Mouse (Mus musculus) large intestine, adult 2 months (tissue): ENCODE measurements around the gene Exoc4. TPM values are rescaled to one million over a fixed set of nuclear protein-coding genes. Genes with fewer than 3 reads are reported as not detected.

Experiments used
- DNase-seq: peaks from one replicate; pipeline ENCODE4 v3.0.0-alpha.2; 2012; ENCODE audit warnings: low read depth, low spot score
- WGBS: fragments of 180-500 bp; shearing (Covaris S2); methylation state at CpG from one replicate; pipeline ENCODE4 v1.1.7; 2018; 5-methylcytosine and 5-hydroxymethylcytosine counted together
- polyA plus RNA-seq: library from polyadenylated mRNA; depleted of rRNA; stranded (reverse); fragments of >200 nt; gene quantifications from 2 replicates; pipeline ENCODE4 v1.2.3, GENCODE M21; 2012

Exoc4 gene
- polyA plus RNA-seq, 1 experiment, result 5.2 TPM

DNA sequence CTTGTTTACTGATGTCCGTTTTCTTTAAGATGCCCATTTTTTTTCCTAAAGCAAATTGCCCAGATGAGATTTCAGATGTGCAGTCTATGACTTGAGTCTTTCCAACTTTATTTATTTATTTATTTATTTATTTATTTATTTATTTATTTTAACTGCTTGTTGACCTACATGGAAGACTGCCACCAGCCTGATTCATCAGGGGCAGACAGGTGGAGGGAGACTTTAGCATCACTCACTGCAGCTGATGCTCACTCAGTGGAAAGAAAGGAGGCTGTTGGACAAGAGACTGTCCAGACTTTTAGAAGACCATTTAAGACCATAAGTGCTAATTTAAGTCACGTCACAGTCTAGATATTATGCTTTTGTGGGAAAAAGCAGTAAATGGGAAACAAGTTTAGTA lies 313.0 kb downstream of the Exoc4 start:
- DNase-seq, result no peak
- WGBS, result 79% methylated on average over 2 of the region's 2 CpGs

DNA sequence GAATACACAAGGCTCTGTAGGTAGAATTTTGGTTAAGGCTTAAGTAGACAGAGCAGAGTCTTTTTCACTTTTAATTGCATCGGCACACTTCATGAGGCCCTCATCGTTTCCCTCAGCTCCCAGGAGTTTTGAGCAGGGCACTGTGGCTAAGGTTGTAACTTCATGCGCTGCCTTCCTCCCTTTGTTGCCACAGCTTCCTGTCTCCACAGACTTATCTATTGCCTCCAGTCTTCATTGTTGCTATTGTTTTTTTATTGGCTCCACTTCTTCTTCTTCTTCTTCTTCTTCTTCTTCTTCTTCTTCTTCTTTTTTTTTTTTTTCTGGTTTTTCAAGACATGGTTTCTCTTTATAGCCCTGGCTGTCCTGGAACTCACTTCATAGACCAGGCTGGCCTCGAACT lies 327.1 kb downstream of the Exoc4 start:
- 89% methylated on average over 4 of the region's 4 CpGs for WGBS

DNA sequence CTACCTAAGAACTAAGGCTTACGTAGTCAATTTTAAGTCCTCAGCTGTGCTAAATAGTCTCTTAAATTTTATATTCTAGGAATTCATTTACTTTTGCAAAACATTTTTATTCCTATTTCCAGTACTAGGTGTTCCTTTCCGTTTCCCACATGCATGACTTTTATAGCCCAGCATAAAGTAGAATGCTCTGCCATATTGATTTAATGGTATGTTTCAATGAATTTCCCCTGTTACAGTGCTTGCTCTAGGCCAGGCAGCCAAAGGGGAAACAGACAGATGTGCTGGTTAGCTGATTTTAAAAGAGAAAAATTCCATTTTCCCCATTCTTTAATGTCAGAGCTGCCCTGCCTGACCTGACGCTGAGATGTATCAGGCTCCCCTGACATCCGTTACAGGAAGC lies 359.6 kb downstream of the Exoc4 start:
- WGBS, result 81% methylated on average over 4 of the region's 4 CpGs
- DNase-seq, result no peak

More for the DNA sequence above, 327.1 kb downstream of the Exoc4 start:
- DNase-seq, result no peak

DNA sequence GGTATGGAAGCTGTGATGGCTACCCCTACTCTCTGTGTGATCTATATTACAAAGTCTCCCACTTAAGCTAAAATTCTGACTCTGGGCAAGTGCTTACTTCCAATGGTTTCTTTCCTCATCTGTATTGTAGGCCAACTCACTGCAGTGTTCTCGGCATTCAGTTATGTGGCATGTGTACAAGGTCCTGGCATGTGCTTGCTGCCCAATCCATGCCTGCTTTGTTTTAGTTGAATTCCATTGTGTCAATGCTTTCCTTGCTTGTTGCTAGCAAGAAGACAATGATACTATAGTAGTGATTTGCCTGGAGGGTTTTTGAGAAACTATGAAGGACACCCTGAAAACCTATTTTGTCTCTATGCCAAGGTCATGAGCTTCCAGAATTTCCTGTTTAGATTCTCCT lies 365.1 kb downstream of the Exoc4 start:
- DNase-seq, result no peak
- 80% methylated on average over 1 of the region's 1 CpGs for WGBS

DNA sequence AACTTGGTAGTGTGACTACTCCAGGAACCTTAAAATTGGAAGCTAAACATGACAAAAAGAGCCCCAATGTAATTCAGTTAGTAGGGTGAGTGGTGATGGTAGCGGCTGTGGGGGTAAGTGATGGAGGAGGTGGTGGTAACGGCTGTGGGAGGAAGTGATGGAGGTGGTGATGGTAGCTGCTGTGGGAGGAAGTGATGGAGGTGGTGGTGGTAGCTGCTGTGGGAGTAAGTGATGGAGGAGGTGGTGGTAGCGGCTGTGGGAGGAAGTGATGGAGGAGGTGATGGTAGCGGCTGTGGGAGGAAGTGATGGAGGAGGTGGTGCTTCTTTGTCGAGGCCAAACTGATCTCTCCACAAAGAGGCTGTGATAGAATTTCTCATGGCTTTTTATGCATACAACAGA lies 369.7 kb downstream of the Exoc4 start:
- DNase-seq, result no peak
- 91% methylated on average over 5 of the region's 5 CpGs for WGBS

DNA sequence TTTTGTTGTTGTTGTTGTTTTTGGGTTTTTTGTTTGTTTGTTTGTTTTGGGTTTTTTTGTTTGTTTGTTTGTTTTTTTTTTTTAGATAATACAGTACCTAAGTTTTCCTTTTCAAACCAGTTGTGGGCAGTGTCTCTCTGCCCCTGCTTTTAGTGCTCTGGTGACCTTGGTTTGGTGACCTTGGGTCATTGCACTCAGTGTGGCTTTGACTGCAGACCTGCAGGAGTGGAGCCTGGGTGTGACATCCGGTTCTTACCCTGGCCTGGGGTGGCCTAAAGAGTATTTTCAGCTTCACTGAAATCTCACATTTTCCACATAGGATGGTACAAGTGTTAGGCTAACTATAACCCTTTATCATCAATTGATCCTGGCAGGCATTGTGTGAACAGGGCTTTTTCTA lies 371.8 kb downstream of the Exoc4 start:
- 74% methylated on average over 1 of the region's 1 CpGs for WGBS

DNA sequence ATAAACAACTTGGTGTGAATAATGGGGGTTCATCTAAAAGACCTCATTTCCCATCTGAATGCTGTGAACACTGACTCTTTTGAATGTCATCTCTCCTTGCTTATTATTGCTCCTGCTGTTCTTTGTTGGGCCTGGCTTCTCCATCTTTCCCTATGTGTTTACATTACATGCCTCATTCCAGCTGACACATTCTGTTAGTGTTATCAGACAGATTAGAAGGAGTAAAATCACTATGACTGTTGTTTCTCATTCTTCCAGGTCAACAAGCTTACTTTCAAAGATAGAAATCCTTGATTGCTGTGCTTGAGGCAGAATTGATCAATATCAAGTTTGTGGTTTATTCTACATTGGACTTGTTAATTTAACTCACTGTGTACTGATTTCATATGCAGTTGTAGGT lies 377.0 kb downstream of the Exoc4 start:
- no peak for DNase-seq

More for the DNA sequence above, 371.8 kb downstream of the Exoc4 start:
- DNase-seq, result no peak

DNA sequence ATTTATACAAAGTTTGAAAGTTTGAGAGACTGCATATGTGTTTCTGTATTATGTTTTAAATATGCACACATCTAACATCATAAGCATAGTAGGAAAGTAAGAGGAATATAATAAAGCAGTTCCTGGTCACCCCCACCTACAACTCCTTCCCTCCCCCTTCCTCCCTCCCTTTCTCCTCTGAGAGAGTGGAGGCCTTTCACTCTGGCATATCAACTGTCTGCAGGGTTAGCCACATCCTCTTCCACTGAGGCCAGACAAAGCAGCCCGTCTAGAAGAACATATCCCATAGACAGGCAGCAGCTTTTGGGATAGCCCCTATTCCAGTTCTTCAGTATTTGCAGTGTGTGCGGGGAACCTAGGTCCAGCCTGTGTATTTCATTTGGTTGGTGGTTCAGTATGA lies 382.2 kb downstream of the Exoc4 start:
- DNase-seq, result no peak
- WGBS, result 87% methylated on average over 2 of the region's 2 CpGs

DNA sequence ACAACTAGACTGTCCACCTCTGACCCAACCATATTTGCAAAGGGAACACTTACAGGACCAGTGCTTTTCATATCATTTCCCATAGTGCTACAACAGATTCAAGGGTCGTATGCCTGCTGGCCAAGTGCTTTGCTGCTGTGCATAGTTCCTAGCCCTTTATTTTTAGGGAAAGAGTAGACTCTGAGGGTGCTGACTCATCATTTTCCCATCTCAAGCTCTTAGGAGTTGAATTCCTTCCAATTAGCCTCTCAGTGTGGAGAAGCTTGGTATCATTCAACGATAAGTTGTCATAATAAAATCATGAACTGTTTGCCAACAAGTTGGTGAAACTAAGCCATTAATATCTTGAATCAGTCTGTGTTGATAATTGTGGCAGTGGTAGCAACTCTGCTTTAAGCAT lies 388.3 kb downstream of the Exoc4 start:
- 67% methylated on average over 2 of the region's 2 CpGs for WGBS
- DNase-seq, result no peak

DNA sequence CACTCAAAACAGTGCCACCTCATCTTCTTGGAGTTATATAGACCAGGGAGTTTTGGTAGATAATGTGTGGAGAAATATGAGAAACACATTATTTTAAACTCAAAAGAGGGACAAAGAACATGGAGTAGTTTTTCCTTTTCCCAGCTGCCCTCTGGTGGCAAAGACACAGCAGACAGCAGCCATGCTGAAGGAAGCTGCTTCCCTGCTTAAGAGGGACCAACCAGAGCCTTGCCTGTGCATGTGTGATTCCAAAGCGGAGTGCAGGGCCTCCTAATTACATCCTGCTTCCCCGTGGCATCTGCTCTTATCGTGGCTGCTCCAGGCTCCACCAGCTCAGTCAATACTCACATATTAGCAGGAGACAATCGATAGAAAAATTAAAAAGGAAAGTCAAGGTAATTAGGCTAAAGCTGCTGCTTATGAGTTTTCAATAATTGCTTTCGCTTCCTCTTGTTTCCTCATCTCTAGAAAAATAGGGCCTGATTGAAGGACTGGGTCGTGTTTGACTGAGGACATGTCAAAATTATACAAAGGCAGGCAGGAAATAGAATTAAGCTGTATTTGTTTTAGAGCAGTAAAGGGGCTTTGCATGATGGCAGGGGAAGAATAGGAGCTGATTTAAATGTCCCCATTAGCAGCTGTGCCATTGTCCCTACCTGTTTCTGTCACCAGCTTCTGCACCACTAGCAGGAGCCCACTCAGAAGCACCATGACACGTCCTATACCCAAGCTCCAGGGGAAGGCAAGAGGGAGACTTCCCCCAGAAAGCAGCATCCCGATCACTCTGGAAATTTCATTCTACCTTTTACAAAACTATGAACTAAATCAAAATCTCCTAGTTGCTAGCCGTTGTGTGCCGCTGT lies 433.1 kb downstream of the Exoc4 start:
- no peak for DNase-seq
- WGBS, result 66% methylated on average over 10 of the region's 10 CpGs

DNA sequence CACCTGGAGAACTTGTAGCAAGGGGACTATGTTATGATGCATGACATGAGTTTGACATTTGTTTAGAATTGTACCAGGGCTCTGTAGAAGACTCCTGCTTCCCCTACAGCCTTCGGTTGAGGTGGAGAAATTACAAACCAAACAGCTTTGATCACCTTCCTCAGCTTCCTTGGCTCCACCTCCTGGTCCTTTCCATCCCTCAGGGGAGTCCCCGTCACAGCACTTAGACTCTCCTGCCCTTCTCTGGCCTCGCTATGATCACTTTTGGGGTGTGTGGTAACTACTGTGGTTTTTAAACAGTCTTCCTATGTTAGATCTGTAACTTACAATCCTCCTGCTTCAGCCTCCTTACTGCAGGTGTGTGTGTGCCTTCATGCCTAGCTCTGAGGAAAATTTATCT lies 434.6 kb downstream of the Exoc4 start:
- 68% methylated on average over 3 of the region's 3 CpGs for WGBS
- no peak for DNase-seq

DNA sequence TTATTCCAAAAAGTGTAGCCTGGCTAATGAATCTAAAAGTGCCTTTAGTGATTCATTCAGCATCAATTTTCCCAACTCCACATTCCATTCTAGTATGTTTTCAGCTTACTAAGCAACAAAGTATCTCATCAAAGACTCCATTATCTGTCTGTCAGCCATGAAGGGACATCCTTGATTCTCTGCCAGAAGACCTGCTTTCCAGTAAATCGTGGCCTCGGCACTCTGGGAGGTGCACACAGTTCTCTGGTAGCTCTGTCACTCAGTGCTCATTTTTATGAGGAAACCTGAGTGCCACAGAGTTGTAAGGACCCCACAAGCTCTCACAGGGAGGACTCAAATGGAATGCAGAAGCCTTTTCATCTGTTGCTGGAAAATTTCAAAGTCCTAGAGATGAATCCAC lies 436.4 kb downstream of the Exoc4 start:
- no peak for DNase-seq
- WGBS, result 53% methylated on average over 2 of the region's 2 CpGs

DNA sequence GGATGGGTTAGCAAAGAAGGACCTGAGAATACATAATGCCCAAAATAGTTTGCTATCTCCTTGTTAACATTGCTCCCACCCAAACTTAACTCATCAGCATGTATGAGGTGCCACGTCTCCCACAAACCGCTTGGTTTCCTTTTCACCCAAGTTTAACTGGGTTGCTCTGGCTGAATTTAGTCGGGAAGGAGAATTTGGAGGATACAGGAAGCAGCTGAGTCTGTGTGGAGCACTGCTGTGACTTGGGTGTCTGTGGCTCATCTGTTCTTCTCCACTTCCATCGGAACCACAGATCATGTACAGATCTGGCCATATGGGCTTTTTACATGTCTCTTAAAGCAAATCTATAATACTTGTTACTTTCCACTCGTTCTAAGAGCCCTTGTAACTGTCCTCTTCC lies 441.7 kb downstream of the Exoc4 start:
- WGBS, result 74% methylated on average over 5 of the region's 5 CpGs
- DNase-seq, result no peak

DNA sequence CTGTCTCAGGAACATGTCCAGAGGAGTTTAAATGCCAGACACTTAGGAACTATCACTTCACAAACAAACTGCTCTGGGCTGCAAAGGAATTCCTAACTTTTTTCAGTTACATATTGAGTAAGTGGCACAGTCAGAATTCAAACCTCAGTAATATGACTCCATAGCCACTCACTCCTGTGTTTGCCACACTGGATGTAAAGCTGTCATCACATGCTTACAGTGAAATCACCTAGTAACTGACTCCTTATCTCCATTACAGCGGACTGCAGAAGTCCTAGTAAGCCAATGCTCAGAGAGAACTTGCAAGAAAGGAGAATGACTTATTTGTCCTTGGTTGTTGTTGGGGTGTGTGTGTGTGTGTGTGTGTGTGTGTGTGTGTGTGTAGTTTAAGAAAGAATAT lies 448.1 kb downstream of the Exoc4 start:
- DNase-seq, result no peak
- 86% methylated on average over 1 of the region's 1 CpGs for WGBS

DNA sequence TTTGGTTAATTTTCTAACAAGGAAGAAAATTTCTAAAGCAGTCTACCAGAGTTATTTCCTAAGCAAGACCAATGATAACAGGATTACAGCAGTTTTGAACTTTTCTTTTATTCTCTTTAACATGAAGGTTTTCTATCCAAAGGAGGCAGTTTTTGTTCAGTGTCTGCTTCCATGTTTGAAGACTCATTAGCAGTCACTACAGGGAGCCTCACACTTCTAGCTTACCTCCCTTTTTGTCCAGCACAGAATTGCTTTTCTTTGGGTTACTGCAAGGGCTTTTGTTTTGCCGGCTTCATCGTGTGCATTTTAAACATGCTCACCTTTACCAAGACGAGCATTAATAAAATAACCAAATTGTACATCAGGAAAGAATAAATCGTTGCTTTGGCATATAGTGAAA lies 460.0 kb downstream of the Exoc4 start:
- WGBS, result 85% methylated on average over 4 of the region's 4 CpGs
- DNase-seq, result no peak

DNA sequence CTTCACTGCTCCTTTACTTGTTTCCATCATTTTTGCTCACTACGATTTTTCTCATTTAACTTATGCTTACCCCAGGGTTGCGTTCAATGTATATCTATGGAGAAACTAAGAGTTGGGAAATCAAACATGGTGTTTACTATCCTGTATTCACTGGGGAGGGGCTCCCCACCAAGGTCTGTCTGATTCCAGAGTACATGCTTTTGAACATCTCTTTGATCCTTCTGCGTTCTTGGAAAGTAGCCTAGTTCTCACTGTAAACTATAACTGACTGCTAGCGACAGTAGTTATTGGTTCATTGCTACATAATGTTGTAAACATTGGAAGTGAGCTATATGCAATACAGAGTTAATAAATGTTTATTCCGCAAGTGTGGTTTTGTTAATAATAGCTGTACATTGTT lies 460.5 kb downstream of the Exoc4 start:
- WGBS, result 80% methylated on average over 5 of the region's 5 CpGs

DNA sequence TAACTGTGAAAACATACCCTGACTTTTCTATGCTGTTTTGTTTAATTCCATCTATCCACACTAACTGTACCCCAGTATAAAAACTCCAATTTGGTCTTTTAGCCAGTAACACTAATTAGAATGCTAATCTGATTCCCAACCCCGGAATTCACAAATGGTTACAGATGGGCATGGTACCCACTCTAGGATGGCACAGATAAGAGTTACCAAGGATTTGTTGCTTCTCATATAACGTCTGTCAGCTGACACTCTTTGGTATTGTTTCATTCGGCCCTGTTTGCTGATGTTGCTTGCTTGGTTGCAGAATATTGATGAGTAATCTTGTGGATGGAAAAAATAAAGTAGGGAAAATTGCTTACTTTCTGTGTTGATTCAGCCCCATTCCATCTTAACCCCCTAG lies 462.9 kb downstream of the Exoc4 start:
- no peak for DNase-seq
- WGBS, result 74% methylated on average over 3 of the region's 3 CpGs

More for the DNA sequence above, 460.5 kb downstream of the Exoc4 start:
- no peak for DNase-seq

DNA sequence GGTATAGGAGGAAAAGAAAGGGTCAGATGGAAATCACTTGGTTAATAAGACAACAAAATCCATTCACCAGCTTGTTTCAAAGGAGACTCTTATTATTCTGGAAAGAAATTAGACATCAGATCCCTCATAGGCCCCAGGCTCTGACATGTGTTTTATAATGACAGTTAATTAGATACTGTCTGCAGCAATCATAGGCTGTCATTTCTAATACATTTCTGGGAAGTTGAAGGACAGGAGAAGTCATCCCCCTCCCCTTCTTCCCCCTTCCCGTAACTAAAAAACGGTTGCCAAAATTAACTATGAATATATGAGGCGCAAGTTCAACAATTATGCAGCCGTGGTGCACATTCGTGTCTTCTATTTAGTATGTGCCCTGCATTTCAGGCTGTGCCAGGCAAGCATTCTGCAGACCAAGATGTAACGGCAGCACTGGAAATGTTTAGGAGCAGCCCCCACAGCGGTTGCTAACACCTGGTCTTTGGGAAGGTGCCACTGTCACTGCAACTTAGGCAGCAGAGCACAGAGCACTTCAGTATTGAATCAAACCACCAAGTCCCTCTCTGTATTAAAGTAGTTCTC lies 463.7 kb downstream of the Exoc4 start:
- no peak for DNase-seq
- 88% methylated on average over 7 of the region's 7 CpGs for WGBS

DNA sequence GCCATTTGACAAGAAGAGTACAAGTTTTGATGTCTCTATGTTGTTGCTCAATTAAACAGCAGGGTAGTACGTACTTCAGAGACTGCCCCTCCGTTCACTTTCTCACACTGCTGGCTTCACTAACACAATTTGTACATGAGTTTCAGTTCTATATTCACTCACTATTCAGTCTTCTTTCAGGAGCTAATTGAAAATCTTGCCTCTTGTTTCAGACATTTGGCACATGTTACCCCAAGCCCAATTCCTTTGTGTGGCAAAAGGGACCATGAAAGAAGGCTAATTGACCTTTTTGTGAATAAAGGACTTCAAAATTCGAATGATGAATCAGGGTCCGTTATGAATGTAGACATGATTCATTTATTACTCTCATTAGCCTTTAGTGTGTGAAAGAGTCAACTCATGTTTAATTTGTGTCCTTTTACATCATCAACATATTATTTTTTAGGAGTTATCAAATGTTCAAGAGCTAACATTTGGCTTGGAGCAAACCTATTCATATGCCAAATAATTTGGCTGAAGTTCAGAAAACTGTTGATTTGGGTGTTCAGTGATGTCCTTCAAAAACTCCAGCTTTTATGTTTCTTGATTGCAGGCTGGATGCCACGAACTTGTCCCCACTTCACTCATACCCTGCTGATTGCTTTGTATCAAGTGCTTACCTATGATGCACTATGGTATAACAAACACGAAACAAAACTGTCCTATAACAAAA lies 467.5 kb downstream of the Exoc4 start:
- DNase-seq, result no peak
- 84% methylated on average over 6 of the region's 6 CpGs for WGBS

DNA sequence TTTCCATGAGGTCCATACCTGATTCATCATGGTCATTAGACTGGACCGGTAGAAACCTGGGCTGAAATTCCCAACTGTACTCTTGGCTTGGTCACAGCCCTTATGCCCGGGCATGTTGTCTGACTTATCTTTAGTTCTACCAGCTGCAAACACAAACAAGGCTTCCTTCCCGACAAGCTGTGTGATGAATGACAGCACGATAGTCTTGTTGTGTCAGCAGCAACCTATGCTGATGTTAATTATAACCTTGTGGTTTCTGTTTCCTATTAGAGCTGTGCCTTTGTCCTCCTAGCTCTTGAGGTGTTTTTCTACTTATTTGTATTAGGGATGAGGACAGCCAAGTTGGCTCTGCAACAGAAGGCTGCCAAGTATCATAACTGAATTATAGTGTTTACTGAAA lies 472.3 kb downstream of the Exoc4 start:
- no peak for DNase-seq
- 68% methylated on average over 4 of the region's 4 CpGs for WGBS

DNA sequence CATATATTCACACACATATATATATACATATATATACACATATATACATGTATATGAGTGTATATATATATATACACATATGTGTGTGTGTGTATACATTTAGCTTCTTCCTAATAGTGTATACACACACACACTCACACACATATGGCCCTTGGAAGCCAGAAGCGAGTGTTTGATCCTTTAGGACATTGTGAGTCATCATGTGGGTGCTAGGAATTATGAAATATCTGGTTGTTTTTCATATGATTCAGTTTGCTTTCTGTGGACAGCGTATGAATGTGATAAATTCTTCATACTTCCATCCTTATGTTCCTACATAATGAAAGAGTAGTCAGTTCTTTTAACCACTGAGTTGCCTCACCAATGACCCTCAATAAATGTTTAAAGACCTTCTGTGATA lies 473.9 kb downstream of the Exoc4 start:
- no peak for DNase-seq
- WGBS, result 96% methylated on average over 2 of the region's 2 CpGs
